Mouse (Mus musculus) lung, adult 2 months (tissue): ENCODE results near the gene Dmrtc2. TPM values are rescaled to one million over a fixed set of nuclear protein-coding genes. Genes with fewer than 3 reads are reported as not detected.

Source experiments
- DNase-seq: peaks from one replicate; pipeline ENCODE4 v3.0.0; 2022
- H3K4me1 ChIP-seq: fragments of 200-500 bp; 2 replicates; pipeline ENCODE4 v1.6.1; 2011; ENCODE audit warnings: low read length; ENCODE audit not compliant: control insufficient read depth, insufficient read depth
- H3K4me3 ChIP-seq: fragments of 200-500 bp; replicated peaks from 2 replicates; pipeline ENCODE3; 2011; ENCODE audit warnings: low read depth, mild to moderate bottlenecking, control low read depth, low read length; ENCODE audit errors: extremely low read depth
- CTCF ChIP-seq: fragments of 200-500 bp; IDR thresholded peaks from 2 replicates; pipeline ENCODE4 v1.5.1; 2011; ENCODE audit warnings: mild to moderate bottlenecking, low read length, control low read depth; ENCODE audit not compliant: insufficient read depth
- POLR2A ChIP-seq: fragments of 200-500 bp; IDR thresholded peaks from 2 replicates; pipeline ENCODE4 v1.6.1; 2011; ENCODE audit warnings: low read depth, mild to moderate bottlenecking, control low read depth, low read length, borderline replicate concordance; ENCODE audit errors: extremely low read depth
- WGBS: fragments of 180-500 bp; shearing (Covaris S2); methylation state at CpG from one replicate; pipeline ENCODE4 v1.1.7; 2018; 5-methylcytosine and 5-hydroxymethylcytosine counted together
- polyA plus RNA-seq: library from polyadenylated mRNA; depleted of rRNA; stranded (reverse); fragments of >200 nt; gene quantifications from 2 replicates; pipeline ENCODE4 v1.2.3, GENCODE M21; 2012

Dmrtc2 gene
- polyA plus RNA-seq, 1 experiment: not detected

- peaks cover 5% of the 10 kb centered on the region; the same call in 1 of the 2 replicates for H3K4me1 ChIP-seq
- 64% methylated on average over 5 of the region's 5 CpGs for WGBS
- no peak overlapping the region for H3K4me3 ChIP-seq
- no peak for DNase-seq
- TF ChIP-seq CTCF (no peak), POLR2A (no peak)
These were observed 28.1 kb downstream of the Dmrtc2 start for GRCm38 (mm10) chr7:24897959-24898358.

- DNase-seq: no peak
These were observed 31.3 kb downstream of the Dmrtc2 start for GRCm38 (mm10) chr7:24901114-24901513.

DNA sequence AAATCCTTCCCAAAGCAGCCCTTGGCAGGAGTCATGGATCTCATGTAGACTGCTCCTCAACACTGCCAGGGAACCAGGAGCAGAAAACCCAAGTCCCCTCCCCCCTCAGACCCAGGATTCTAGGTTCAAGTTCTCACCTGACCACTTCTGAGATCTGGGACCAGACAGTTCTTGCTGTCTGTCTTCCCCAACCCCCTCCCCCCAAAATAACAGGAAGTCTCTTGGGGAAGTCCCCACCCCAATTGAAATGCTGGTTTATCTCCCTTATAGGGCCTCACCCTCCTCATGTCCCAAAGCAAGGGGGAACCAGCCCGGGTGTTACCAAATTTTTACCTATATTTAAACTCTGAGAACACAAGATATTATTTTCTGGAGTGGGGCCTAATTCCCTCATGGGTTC is 32.0 kb downstream of the Dmrtc2 start:
- Histone ChIP-seq H3K4me3 (no peak overlapping the region), H3K4me1 (peaks cover 18% of the 10 kb centered on the region)
- TF ChIP-seq POLR2A (no peak), CTCF (no peak)
- DNase-seq: no peak
- WGBS: 15% methylated on average over 1 of the region's 1 CpGs

More at GRCm38 (mm10) chr7:24901114-24901513, 31.3 kb downstream of the Dmrtc2 start:
- WGBS: 61% methylated on average over 6 of the region's 6 CpGs
- no peak for TF ChIP-seq POLR2A
- no peak for TF ChIP-seq CTCF
- H3K4me1 ChIP-seq: peaks cover 11% of the 10 kb centered on the region
- no peak overlapping the region for H3K4me3 ChIP-seq

GRCm38 (mm10) chr7:24902264-24902629 is 32.4 kb downstream of the Dmrtc2 start:
- no peak for DNase-seq
- H3K4me1 ChIP-seq: peaks cover 22% of the 10 kb centered on the region
- no peak for TF ChIP-seq CTCF
- no peak for TF ChIP-seq POLR2A
- peak overlapping the region; percentile 69 for H3K4me3 ChIP-seq
- WGBS: 24% methylated on average over 2 of the region's 2 CpGs

DNA sequence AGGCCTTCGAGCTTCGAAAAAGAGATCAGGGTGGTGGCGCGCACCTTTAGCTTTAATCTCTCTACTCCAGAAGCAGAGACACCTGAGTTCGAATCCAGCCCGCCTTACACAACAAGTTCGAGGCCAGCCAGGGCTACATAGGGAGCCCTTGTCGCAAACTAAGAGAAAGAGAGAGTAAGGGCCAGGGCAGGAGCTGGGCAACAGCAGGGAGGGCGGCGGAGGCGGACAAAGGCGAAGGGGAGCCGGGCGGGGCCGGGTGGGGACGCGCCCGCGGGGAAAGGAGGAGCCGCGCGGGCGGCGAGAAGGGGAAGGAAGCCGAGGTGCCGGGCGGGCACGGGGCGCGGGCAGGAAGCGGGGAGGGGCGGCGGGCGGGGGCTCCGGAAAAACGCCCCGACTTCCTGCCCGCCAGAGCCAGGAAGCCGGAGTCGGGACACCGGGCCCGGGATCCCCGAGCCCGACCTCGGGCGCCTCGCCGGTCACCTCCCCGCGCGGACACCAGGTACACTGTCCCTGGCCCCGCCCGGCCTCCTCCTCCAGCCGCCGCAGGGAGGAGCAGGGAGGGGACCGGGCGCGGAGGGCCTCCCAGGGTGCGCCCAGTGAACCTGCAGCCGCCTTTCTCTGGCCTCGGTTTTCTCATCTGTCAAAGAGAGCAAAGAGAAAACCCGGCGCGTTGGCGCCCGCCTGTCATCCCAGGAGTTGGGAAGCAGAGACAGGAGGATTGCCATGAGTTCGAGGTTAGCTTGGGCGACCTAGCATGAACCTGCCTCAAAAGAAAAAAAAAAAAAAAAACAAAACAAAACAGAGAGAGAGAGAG is 33.0 kb downstream of the Dmrtc2 start, which contains the start of gene Arhgef1:
Gene Arhgef1, plus strand, starts transcription at position 283 of the 814 bp plus-strand sequence.
- WGBS: 2% methylated on average over 65 of the region's 68 CpGs
- peak within 1 kb of the TSS; percentile 69 for H3K4me3 ChIP-seq
- DNase-seq: peak; percentile 77
- peaks cover 23% of the 10 kb centered on the region for H3K4me1 ChIP-seq
- peak; percentile 38; the same call in 1 of the 2 replicates for TF ChIP-seq POLR2A
- no peak for TF ChIP-seq CTCF

DNA sequence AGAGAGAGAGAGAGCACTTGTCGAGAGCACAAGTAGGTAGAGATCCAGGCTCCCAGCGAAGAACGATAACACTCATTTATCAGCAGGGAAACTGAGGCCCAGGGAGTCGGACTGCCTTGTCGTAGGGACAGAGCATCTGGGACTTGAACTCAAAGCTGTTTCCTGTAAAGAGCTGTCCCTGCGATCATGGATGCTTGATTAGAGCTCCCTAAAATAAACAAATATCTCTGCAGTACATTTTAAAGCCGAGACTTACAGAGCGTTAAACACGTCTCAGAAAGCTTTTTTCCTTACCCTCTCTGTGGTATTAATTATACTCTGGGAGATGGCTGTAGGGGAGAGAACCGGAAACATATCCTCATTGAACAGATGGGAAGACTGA is 33.6 kb downstream of the Dmrtc2 start:
- WGBS: 3% methylated on average over 10 of the region's 10 CpGs
- no peak for TF ChIP-seq CTCF
- no peak for TF ChIP-seq POLR2A
- DNase-seq: no peak

GRCm38 (mm10) chr7:24904070-24904483 is 34.2 kb downstream of the Dmrtc2 start:
- TF ChIP-seq POLR2A: peak; percentile 59; the same call in 1 of the 2 replicates
- no peak for TF ChIP-seq CTCF
- peaks cover 23% of the 10 kb centered on the region for H3K4me1 ChIP-seq
- WGBS: 0% methylated on average over 30 of the region's 30 CpGs
- peak overlapping the region; percentile 75 for H3K4me3 ChIP-seq
- DNase-seq: peak; percentile 91

More for the DNA sequence above, 33.6 kb downstream of the Dmrtc2 start:
- Histone ChIP-seq H3K4me1 (peaks cover 23% of the 10 kb centered on the region), H3K4me3 (peak overlapping the region; percentile 64)

DNA sequence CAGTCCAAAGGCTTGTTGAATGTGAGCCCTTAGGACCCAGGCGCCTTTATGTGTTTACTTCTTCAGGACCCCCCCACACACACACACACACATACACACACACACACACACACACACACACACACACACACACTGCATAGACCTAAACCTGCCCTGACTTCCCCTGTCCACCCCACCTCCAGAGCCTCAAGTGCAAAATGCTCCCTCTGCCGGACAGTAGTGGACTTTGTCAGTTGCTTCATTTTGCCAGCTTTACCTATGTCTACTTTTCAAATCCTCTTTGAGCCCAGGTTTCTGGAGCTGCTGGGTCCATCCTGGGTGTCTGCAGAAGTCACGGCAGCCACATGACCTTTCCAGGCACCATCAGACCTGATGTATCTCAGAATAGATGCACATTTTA is 35.1 kb downstream of the Dmrtc2 start:
- no peak for TF ChIP-seq POLR2A
- peak; percentile 77 for TF ChIP-seq CTCF
- peak; percentile 53 for DNase-seq
- WGBS: 11% methylated on average over 3 of the region's 3 CpGs
- H3K4me1 ChIP-seq: peaks cover 23% of the 10 kb centered on the region
- peak overlapping the region; percentile 75 for H3K4me3 ChIP-seq

DNA sequence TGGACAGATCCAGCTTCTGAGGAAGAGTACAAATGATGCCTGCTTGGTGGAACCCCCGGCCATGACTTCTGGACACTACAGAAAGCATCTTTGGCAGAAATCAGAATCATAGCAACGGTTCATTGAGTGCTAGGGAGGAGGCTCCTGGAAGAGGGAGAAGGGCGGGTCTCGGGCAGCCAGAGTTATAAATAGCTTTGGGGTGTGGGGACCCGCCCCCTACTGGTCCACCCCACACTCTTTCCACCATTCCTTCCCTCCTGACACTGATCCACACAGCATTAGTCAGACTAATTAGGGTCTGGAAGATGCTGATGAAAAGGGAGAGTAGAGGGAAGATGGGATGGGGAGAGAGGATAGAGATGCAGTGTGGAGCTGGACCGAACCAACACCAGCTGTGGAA is 36.7 kb downstream of the Dmrtc2 start:
- 15% methylated on average over 6 of the region's 6 CpGs for WGBS
- Histone ChIP-seq H3K4me1 (peaks cover 23% of the 10 kb centered on the region), H3K4me3 (no peak overlapping the region)
- TF ChIP-seq CTCF (no peak), POLR2A (no peak)
- no peak for DNase-seq
